Mouse (Mus musculus): Measurements from ENCODE around the gene Slx1b.
"Not testable (repeated sequence)": the region's sequence is repeated elsewhere in the genome, so short reads cannot be mapped to it uniquely, and the experiment has no call there.

Gene Slx1b

DNA sequence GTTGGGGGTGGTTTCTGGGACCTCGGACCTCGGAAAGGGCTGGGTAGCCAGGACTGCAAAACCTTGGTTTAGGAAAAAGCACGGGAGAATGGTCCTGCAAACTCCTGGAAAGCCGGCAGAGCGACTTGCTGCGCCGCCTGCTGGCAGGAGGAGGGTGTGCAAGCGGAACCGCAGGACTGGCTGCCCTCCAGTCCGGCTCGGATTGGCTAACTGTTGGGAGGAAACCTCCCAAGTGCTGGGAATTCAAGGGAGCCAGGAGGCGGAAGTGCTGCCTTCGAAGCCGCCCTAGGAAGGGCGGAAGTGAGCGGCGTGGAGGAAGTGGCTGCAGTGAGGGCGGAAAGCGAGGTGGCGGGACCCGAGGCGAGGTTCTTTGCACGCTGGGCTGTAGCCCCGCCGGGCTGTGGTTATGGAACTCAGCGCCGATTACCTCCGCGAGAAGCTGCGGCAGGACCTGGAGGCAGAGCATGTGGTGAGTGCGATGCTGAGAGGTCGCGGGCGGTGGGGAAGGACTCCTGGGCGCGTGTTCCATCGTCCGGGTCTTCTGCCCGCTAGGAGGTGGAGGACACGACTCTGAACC is at the start of gene Slx1b:
Slx1b (minus strand) TSS at position 154 of the 577 bp plus-strand sequence.
- DNase-seq (ENCODE audit: low read depth) = peak; percentile 97

DNA sequence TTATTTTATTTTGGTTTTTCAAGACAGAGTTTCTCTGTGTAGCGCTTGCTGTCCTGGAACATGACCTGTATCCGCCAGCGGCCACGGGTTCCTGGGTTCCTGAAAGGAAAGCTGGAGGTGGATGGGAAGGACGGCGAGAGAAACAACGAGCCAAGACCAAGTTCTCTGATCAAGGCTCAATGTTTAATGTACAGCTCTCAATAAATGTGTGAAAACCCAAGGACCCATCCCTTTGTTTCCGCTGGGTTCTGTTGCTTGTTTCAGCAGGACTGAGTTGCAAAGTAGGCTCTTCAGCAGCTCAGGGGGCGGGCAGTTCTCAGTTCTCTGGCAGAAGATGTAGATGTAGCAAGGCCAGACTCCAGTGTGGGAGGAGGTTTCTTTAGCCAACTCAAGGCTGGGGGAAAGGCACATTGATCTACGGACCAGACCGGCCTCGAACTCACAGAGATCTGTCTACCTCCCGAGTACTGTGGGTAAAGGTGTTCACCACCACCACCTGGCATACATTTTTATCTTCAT is 46.4 kb upstream of the Slx1b start:
- no peak for DNase-seq (ENCODE audit: low read depth)

DNA sequence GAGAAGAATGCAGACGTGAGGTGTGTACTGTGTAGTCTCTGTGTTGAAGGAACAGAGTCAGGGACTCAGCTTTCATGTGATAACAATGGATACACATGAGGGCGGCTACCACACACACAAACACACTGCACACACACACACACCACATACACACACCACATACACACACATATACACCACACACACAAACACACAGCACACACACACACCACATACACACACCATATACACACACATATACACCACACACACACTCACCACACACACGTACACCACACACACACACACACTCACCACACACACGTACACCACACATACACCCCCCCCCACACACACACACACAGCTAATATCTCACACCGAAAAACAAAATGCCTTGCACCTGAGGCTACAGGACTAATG is 45.9 kb upstream of the Slx1b start:
- DNase-seq (ENCODE audit: low read depth) = no peak

DNA sequence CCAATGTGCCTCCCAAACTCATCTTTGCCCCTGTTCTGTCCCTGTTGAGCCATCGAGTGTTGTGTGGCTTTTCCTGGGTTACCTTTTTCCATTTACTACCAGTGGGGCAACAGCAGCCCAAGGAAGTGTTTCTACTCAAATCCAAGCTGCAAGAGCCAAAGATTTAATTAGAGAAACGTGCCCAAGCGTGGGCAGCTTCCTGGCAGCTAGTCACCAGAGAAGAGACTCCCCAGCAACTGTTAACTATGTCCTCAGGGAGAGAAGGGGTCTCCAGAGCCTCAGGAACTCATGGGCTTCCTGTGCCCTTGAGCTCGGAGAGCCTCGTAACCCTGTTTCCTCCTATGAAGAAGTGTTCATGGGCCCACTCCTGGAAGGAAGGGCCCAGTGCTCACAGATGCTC is 45.4 kb upstream of the Slx1b start:
- DNase-seq (ENCODE audit: low read depth) = no peak

DNA sequence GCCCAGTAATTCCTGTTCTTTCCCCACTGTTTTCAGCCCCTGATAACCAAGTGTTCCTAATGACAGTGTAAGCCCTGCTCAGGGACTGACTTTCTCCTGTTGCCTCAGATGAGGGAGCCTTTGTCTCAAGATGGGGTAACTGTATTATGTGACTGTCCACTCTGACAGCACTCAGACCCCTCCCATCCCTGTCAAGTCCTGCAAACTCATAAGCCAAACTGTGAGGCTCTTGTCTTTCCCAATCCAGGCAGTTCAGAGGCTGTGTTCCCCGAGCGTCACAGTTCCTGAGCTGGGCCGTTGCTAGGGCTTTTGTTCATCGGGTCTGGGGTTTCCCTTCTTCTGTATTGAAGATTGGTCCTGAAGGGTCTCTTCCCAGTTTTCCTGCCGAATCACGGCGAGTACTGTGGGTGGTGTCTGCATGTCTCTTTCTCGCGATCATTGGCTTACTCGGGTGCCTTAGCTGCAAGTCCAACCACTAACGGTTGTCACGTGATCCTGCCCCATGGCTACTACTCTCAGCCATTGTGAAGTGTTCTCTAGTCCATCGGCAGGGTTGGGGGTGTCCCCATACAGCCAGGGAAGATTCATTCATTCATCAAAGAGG is 44.6 kb upstream of the Slx1b start:
- DNase-seq (ENCODE audit: low read depth) = no peak

DNA sequence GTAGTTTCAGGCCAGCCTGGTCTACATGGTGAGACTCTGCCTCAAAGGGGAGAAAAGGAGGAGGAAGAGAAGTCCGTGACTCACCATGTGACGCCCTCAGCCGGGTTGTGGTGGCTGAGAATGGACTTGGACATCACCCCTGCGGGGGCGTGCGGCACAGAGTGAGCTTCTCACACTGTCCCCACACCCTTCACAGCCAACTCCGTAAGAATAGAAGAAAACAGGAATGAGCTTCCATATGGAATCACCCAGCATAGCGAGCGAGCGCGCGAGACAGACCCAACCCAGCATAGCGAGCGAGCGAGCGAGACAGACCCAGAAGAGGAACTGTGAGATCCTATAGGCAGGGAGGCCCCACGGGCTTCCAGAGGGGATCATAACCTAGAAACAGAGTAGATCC is 44.0 kb upstream of the Slx1b start:
- DNase-seq (ENCODE audit: low read depth) = no peak

DNA sequence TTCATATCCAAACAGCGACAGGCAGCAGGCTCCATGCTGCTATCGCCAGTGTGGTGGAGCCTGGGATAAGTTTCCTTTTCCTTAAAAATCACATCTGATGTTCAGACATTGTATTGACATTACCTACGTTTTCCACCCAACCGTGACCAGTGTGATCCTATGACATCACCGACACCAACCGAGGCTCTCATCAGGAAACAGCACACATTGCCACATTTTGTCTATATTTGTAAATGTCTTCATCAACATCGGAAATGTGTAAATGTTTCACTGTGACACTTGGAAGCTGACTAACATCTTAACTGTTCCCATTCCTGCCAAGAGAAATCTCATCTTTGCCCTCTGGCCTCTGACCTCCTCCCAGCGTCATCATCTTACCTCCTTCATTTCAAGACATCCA is 40.5 kb upstream of the Slx1b start:
- no peak for DNase-seq (ENCODE audit: low read depth)

DNA sequence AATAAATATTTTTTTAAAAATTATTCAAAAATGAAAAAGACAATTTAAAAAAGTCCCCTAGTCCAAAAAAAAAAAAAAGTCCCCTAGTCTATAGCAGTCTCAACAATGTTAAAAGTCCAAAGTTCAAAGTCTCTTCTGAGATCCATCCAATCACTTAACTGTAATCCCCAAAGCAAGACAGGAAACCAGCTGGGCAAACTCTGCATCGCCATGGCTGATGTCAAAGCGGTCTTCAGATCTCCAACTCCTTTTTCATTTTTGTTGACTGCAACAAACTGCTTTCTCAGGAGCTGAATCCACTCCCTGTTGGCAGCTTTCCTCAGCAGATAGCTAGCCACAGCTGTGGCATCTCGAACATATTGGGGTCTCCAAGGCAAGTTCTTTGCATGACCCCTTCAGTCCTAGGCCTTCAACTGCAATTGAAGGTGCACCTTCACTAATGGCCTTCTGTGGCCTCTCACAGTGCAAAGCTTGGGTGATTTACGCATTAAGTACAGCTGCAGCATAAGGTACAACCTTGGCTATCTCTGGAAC is 34.7 kb upstream of the Slx1b start:
- not testable (repeated sequence) for DNase-seq (ENCODE audit: low read depth)

DNA sequence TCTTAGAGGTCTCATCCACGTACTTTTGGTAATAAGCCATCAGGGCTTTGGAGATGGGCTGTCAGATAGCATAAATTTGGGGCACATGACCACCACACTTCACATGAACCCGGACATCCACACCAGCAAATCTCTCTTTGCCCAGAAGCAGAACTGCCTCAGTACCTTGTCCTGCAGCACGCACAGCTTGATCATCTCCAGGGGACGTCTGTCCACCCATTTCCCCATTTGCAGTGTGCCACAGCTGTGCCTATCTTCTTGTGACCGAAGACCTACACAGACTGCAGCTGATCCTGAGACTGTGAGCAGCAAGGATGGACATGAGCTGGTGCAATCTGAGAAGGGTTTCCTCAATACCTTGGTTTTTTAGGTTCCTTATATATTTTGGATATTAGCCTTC is 30.1 kb upstream of the Slx1b start:
- no peak for DNase-seq (ENCODE audit: low read depth)

DNA sequence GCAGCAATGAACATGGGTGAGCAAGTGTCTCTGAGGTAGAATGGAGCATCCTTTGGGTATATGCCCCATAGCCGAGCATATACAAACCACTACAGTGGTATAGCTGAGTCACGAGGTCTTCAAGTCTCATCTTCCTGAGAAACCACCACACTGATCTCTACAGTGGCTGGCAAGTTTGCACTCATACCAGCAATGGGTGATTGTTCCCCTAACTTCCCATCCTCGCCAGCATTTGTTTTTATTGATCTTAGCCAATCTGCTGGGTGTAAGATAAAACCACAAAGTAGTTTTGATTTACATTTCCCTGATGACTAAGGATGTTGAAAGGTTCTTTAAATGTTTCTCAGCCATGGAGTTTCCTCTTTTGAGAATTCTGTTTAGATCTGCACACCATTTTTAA is 29.5 kb upstream of the Slx1b start:
- DNase-seq (ENCODE audit: low read depth) = no peak

DNA sequence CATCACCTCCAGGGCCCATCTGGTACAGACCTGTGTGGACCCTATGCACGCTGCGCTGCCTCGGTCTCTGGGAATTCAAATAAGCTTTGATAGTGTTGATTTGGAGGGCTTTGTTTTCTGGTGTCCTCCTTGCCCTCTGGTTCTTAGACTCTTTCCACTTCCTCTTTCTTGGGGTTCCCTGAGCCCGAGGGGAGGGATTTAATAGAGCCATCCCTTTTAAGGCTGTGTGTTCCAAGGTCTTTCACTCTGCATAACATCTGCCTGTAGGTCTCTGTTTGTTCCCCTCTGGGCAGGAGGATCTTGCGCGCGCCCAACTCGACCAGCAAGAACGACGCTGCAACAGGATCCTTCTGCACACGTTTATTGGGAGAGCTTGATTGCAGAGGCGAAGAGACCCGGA is 26.1 kb upstream of the Slx1b start:
- no peak for DNase-seq (ENCODE audit: low read depth)

DNA sequence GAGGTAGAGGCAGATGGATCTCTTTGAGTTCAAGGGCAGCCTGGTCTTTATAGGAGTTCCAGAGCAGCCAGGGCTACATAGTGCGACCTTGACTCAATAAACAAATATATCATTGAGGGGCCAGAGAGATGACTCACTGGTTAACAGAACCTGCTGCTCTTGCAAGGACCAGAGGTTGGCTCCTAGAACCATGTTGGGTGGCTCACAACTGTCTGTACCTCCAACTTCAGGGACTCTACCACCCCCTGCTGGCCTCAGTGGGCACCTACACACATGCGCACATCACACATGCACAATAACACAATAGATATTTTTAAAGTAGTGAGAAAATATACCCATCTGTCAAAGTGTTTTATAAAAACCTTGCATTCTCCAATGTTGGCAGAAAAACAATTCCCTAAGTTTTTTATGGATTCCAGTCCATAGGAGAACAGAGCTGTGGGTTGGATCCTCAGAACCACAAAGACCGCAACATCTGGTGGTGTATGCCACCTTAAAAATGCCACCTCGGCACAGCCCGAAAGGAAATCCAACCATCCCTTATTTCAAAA is 23.3 kb upstream of the Slx1b start:
- DNase-seq (ENCODE audit: low read depth) = peak; percentile 13

DNA sequence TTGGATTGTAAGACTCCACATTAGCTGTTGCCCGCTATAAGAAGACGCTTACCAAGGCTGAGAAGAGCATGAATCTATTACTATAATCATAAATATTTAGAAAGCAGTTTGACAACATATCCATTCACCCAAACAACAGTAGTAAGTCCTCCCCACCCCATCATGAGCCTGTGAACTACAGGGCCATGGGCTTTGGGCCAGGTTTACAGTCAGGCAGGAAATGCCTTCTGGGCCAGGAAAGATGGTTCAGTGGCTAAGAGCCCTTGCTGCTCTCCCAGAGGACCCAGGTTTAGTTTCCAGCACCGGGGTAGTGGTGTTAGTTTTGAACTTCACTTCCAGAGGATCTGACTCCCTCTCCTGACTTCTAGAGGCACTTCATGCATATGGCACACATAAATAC is 22.0 kb upstream of the Slx1b start:
- peak; percentile 14 for DNase-seq (ENCODE audit: low read depth)

DNA sequence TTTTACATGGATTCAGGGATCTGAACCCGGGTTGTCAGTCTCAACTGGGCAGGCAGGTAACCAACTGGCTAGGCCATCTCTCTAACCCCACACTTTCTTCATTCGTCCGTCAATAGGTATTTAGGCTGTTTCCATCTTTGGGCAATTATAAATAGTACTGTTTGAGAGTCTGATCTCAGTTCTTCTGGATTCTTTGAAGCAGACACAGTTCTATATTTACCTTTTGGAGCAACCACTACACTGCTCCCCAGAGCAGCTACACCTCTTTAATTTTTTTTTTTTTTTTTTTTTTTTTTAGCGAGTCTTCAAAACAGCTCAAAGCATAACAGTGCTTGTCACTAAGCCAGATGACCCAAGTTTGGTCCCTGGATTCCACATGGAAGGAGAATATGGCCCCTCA is 20.1 kb upstream of the Slx1b start:
- DNase-seq (ENCODE audit: low read depth) = no peak

DNA sequence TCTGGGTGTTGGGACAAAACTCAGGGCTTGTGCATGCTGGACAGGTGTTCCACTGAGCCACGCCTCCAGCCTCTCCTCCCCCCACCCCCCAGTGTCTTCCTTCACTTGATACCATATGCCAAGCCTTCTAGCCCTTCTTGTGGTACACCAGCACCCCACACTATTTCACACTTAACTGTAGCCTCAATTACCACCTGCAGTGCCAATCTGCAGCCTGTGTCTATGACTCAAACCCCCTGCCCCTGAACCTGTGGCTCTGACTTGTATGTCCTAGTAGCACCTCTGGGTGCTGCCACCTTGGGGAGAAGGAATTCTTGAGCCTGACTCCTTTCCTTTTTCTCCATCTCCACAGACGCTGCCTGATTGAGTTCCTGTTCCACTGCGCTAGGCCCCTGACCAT is 16.3 kb upstream of the Slx1b start:
- DNase-seq (ENCODE audit: low read depth) = no peak

DNA sequence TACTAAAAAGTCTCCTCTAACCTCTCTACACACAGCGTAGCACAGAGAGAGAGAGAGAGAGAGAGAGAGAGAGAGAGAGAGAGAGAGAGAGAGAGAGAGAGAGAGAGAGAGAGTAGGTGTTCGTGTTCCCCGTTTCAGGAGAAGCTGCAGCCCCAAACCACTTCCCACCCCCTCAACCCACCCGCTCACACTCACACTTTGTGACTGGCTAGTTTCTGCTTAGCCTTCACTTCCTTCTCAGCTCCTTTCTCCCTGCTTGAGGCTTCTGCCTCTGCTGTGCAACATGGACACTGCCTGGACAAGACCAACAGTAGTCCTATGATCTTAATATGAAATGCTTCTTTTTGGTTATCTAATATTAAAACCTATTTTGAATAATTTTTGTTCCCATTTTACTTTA is 14.7 kb upstream of the Slx1b start:
- no peak for DNase-seq (ENCODE audit: low read depth)

DNA sequence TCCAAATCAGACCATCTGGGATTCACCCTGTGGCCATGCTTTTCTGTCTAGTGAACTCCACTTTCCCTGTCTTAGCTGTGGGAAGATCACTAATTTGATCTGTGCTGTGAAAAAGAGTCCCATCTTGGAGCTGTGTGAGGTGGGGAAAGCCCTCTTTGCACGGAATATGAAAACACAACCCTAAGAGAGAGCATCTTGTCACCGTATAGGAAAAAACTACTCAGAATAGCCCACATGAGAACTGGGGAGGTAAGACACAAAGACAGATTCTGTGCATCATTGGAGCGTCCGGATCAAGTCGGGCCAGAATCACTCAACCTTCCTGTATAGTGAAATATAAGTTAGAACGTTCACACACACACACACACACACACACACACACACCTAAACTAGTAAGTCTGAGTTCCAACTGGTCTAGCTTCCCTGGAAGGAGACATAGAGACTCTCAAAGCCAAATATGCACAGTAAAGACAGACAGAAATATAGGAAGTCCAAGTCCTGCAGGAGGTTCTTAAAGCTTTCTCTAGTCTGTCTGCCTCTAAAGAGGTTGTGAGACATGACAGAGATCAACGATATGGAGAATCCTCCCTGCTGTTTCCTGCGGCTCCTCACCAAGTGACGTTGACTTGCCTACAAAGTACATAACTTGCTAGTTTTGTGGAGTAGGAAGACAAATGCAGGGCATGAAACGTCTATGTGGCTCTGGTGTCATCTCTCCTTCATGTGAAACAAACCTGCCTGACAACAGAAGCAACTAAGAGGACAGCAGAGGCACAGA is 12.8 kb upstream of the Slx1b start:
- no peak for DNase-seq (ENCODE audit: low read depth)

DNA sequence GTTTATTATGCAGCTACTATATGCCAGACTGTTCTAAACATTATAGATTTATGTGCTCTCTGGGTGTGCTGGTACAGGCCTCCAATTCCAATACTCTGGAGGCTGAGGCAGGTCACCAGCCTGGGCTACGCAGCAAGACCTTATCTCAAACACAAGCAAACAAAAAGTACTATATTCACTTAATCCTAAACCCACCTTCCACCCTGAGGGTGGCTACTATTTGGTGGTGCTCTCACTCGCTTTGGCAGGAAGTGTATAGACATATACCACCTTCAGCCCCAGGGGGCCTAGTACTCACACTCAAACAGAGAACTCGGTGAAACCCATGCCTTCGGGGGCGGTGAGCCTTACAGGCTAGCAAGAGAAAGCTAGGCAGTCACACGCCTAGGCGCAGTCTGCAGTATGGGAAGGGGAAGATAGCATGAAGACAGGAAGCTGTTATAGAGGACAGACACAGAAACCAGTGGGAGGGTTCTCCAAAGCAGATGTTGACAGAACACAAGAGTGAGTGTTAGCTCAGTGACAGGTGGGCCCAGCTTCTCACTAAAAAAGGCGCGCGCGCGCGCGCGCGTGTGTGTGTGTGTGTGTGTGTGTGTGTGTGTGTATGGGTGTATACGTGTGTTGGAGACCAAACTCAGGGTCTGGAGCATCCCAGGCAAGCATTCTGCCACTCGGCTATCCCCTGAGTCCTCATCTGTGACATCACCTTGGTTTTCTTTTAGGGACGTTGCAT is 12.0 kb upstream of the Slx1b start, which contains the start of gene Coro1a:
Coro1a (minus strand) TSS at position 346 of the 733 bp plus-strand sequence.
- no peak for DNase-seq (ENCODE audit: low read depth)

DNA sequence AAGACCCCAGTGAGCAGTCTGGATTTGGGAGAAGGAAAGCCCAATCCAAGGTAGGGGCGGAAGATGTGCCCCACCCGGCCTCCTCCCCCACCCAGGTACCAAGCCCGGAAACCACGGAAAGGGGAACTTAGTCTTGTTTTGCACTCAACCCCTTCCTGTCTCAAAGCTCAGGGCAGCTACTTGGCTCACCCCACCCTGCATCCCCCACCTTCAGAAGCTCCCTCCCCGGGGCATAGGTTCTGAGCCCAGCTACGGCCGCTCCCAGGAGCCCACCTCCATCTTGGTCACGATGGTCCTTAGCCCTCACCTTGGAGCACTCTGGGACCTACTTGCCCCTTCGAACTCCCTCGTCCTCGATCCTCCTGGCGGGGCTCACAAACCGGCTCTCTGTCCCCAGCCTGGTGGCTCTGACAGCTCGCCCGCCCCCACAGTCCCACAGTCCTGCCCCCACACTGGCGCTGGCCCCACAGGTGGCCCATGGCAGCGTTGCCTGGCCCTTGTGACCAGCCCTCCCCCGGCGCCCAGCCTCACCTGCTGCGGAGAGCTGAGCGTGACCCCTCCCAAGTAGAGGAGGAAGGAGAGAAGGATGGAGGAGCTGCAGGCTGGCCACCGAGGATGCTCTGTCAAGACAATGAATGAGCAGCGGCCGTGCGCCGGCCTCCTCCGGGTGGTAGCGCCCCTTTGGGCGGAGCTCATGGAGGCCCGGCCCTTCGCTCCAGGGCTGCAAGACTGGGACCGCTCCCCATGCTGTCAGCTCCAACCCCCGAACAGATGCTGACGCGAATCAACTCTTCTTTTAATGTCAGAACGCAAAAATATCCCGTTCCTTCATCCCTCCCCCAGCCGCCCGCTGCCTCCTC is 8.8 kb upstream of the Slx1b start:
- no peak for DNase-seq (ENCODE audit: low read depth)

DNA sequence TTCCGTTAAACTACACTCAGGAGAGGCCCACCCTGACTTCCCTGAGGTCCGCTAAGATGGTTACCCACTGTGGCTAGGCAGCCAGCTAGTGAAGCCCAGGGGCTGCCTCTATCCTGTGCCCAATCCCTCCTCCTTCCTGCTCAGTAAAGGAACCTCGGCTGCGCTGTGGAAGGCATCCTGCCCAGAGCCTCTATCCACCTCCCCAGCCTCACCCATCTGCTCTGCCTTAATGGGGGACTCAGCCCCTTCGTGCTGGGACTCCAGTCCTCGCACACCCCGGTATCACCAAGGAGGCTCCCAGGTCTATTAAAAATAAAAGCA is 8.1 kb upstream of the Slx1b start:
- no peak for DNase-seq (ENCODE audit: low read depth)

All from NIH3T3 (cell line).